Mouse (Mus musculus): ENCODE results near the gene Cav3. TPM values are rescaled to one million over a fixed set of nuclear protein-coding genes. Genes with fewer than 3 reads are reported as not detected.

The Cav3 gene
- polyA plus RNA-seq, 1 experiment from 2014 or later: 0.86 TPM

DNA sequence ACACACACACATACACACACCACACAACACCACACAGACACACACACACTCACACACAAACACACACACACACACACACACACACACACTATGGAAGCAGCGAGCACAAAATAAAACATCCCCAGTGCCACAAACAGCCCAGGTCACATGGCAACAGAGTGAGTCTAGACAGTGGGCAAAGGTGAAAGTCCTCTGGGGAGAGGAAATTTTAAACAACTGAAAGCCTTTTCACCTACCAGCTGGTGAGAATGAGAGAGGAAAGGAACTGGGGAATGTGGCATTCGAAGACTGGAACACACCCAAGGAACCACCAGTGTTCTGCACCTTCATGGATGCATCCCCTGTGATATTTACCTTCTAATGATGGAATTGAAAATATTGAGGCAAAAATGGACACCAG, 40.2 kb downstream of the Cav3 start:
- H3K27me3 ChIP-seq (ENCODE audit: control insufficient read depth, insufficient read depth, low read length): no peaks in the 10 kb centered on the region
- no peaks in the 10 kb centered on the region for H3K36me3 ChIP-seq (ENCODE audit: control insufficient read depth, insufficient read depth, low read length)
- H3K4me2 ChIP-seq (ENCODE audit: low read depth): no peak overlapping the region
- no peaks in the 10 kb centered on the region for H3K9me3 ChIP-seq (ENCODE audit: control insufficient read depth, low read length)
- no peak overlapping the region for H3K4me3 ChIP-seq (ENCODE audit: low read depth, low read length)
- DNase-seq (ENCODE audit: low spot score) (no peak), ATAC-seq (ENCODE audit: insufficient read depth, low FRiP score, low TSS enrichment) (no peak)
- no peak overlapping the region for H3K9ac ChIP-seq (ENCODE audit: low read length)
- no peaks in the 10 kb centered on the region for H3K4me1 ChIP-seq (ENCODE audit: control insufficient read depth, insufficient read depth, low read length)
- no peak overlapping the region for H3K27ac ChIP-seq (ENCODE audit: low read depth, low read length)
- 89% methylated on average over 2 of the region's 2 CpGs for WGBS

DNA sequence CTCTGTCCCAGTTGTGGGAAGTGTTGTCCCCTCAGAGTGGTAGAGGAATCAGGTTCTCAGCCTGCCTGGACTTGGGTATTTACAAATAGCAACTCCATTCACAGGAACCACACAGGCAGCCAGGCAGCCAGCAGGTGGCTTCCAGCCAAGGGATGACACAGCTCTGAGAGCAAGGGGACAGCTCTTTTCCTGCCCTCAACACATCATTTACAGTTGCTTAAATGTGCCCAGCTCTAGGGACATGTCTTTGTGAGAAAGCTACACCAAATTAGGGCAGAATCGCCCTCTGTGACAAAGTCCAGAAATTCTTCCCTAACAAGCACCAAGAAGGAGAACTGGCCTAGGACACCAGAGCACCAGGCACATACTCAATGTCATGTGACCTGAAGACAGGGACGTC, 41.9 kb downstream of the Cav3 start:
- no peak for ATAC-seq (ENCODE audit: insufficient read depth, low FRiP score, low TSS enrichment)
- WGBS: 74% methylated on average over 2 of the region's 2 CpGs

DNA sequence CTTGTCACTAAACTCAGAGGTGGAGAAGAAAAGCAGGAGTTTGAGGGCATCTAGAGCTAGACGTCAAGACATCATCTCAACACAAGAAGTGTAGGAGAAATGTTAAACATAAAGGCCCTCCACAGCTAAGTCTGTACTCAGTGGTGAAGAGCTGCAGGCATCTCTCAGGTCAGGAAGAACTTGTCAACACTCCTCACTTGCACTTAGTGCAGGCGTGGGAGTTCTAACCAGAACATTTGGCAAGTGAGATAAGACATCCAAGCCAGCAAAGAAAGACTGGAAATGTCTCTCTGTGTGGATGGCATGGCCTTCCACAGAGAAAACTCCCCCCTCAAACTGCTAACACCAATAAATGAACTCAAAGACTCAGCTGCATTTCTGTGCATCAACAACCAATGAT, 48.3 kb downstream of the Cav3 start:
- Histone ChIP-seq H3K27ac (ENCODE audit: low read depth, low read length) (no peak overlapping the region), H3K9me3 (ENCODE audit: control insufficient read depth, low read length) (no peaks in the 10 kb centered on the region), H3K9ac (ENCODE audit: low read length) (no peak overlapping the region), H3K27me3 (ENCODE audit: control insufficient read depth, insufficient read depth, low read length) (peaks cover 3% of the 10 kb centered on the region; the same call in 1 of the 2 replicates), H3K4me3 (ENCODE audit: low read depth, low read length) (no peak overlapping the region), H3K4me1 (ENCODE audit: control insufficient read depth, insufficient read depth, low read length) (no peaks in the 10 kb centered on the region), H3K36me3 (ENCODE audit: control insufficient read depth, insufficient read depth, low read length) (no peaks in the 10 kb centered on the region), H3K4me2 (ENCODE audit: low read depth) (no peak overlapping the region)
- DNase-seq (ENCODE audit: low spot score): no peak
- 80% methylated on average over 2 of the region's 2 CpGs for WGBS
- ATAC-seq (ENCODE audit: insufficient read depth, low FRiP score, low TSS enrichment): no peak

More for the DNA sequence above, 41.9 kb downstream of the Cav3 start:
- Histone ChIP-seq H3K4me2 (ENCODE audit: low read depth) (no peak overlapping the region), H3K4me3 (ENCODE audit: low read depth, low read length) (no peak overlapping the region), H3K27ac (ENCODE audit: low read depth, low read length) (no peak overlapping the region), H3K36me3 (ENCODE audit: control insufficient read depth, insufficient read depth, low read length) (no peaks in the 10 kb centered on the region), H3K4me1 (ENCODE audit: control insufficient read depth, insufficient read depth, low read length) (no peaks in the 10 kb centered on the region), H3K27me3 (ENCODE audit: control insufficient read depth, insufficient read depth, low read length) (no peaks in the 10 kb centered on the region), H3K9ac (ENCODE audit: low read length) (no peak overlapping the region), H3K9me3 (ENCODE audit: control insufficient read depth, low read length) (no peaks in the 10 kb centered on the region)
- no peak for DNase-seq (ENCODE audit: low spot score)

DNA sequence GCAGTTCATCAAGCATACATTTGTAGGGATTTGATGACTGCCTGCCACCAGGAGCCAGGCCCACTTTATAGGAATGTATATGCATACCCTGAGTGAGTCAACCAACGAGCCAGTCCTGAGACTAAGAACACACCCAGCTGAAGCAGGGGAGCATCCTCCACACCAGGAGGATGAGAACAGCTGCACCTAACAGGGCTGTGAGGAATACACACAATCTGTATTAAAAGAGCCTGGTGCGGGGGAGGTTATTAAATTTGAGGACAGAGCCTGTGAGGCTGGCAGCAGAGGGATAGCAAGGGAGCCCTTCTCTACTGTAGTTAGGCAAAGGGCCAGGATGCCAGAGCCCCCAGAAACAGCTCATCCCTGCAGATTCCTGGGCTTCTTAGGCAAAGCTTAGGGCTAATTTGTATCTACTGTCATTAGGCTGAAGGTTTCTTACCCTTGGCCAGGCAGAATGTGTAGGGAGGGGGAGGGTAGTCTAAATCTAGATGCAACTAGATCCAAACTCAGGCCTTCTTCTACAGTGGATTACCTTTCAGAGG, 50.4 kb downstream of the Cav3 start:
- H3K9me3 ChIP-seq (ENCODE audit: control insufficient read depth, low read length): no peaks in the 10 kb centered on the region
- DNase-seq (ENCODE audit: low spot score) (no peak), ATAC-seq (ENCODE audit: insufficient read depth, low FRiP score, low TSS enrichment) (no peak)
- H3K4me2 ChIP-seq (ENCODE audit: low read depth): no peak overlapping the region
- WGBS: 61% methylated on average over 2 of the region's 2 CpGs
- no peak overlapping the region for H3K4me3 ChIP-seq (ENCODE audit: low read depth, low read length)
- H3K27me3 ChIP-seq (ENCODE audit: control insufficient read depth, insufficient read depth, low read length): peaks cover 10% of the 10 kb centered on the region; the same call in 1 of the 2 replicates
- H3K27ac ChIP-seq (ENCODE audit: low read depth, low read length): no peak overlapping the region
- no peaks in the 10 kb centered on the region for H3K36me3 ChIP-seq (ENCODE audit: control insufficient read depth, insufficient read depth, low read length)
- H3K4me1 ChIP-seq (ENCODE audit: control insufficient read depth, insufficient read depth, low read length): no peaks in the 10 kb centered on the region
- H3K9ac ChIP-seq (ENCODE audit: low read length): no peak overlapping the region

DNA sequence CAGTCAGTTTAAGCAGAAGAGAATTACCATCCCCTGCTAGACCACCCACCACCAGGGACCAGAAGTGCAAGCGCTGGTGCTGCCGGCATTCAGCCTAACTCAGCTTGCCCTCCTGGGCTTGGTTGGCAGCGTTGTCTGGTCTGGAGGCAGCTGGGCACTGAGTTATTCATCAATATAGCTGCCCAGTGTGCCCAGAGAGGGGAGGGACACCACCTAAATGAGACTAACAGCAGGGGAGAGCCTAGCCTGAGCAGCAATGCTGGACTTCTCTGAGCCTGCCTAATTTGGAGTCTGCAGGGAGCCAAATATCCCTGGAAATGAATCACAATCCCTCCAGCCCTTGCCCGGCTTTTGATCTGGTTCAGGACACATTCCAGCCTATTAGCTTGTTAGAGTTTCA, 51.0 kb downstream of the Cav3 start:
- DNase-seq (ENCODE audit: low spot score) (no peak), ATAC-seq (ENCODE audit: insufficient read depth, low FRiP score, low TSS enrichment) (no peak)
- H3K27me3 ChIP-seq (ENCODE audit: control insufficient read depth, insufficient read depth, low read length): peaks cover 10% of the 10 kb centered on the region; the same call in 1 of the 2 replicates
- H3K4me1 ChIP-seq (ENCODE audit: control insufficient read depth, insufficient read depth, low read length): no peaks in the 10 kb centered on the region
- 14% methylated on average over 4 of the region's 4 CpGs for WGBS
- H3K27ac ChIP-seq (ENCODE audit: low read depth, low read length): no peak overlapping the region
- H3K4me2 ChIP-seq (ENCODE audit: low read depth): no peak overlapping the region
- H3K4me3 ChIP-seq (ENCODE audit: low read depth, low read length): no peak overlapping the region
- no peak overlapping the region for H3K9ac ChIP-seq (ENCODE audit: low read length)
- H3K36me3 ChIP-seq (ENCODE audit: control insufficient read depth, insufficient read depth, low read length): no peaks in the 10 kb centered on the region
- no peaks in the 10 kb centered on the region for H3K9me3 ChIP-seq (ENCODE audit: control insufficient read depth, low read length)

DNA sequence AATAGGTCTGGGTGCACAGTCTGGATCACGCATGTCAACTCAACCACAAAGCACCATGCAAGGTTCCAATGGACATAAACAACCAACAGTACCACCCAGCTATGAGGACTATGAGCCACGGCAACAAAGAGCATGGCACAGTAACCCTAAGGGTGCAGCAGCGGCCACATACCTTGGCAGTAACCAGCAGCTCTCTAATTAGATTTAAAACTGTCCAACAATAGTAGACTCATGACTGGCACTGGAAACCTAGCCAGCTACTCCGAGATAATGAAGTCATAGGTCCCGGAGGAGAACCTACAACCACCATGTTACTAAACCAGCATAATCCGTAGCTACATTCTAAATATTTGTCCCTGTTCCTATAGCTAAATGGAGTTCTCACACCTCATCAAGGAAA, 55.3 kb downstream of the Cav3 start:
- peaks cover 18% of the 10 kb centered on the region; the same call in 1 of the 2 replicates for H3K27me3 ChIP-seq (ENCODE audit: control insufficient read depth, insufficient read depth, low read length)
- no peak overlapping the region for H3K4me3 ChIP-seq (ENCODE audit: low read depth, low read length)
- no peak overlapping the region for H3K9ac ChIP-seq (ENCODE audit: low read length)
- no peak overlapping the region for H3K4me2 ChIP-seq (ENCODE audit: low read depth)
- H3K9me3 ChIP-seq (ENCODE audit: control insufficient read depth, low read length): no peaks in the 10 kb centered on the region
- H3K4me1 ChIP-seq (ENCODE audit: control insufficient read depth, insufficient read depth, low read length): 0 out of 2 replicates have a peak, but pooled peaks cover 3% of the 10 kb centered on the region
- 94% methylated on average over 6 of the region's 6 CpGs for WGBS
- DNase-seq (ENCODE audit: low spot score): no peak
- H3K27ac ChIP-seq (ENCODE audit: low read depth, low read length): no peak overlapping the region
- no peak for ATAC-seq (ENCODE audit: insufficient read depth, low FRiP score, low TSS enrichment)
- no peaks in the 10 kb centered on the region for H3K36me3 ChIP-seq (ENCODE audit: control insufficient read depth, insufficient read depth, low read length)

DNA sequence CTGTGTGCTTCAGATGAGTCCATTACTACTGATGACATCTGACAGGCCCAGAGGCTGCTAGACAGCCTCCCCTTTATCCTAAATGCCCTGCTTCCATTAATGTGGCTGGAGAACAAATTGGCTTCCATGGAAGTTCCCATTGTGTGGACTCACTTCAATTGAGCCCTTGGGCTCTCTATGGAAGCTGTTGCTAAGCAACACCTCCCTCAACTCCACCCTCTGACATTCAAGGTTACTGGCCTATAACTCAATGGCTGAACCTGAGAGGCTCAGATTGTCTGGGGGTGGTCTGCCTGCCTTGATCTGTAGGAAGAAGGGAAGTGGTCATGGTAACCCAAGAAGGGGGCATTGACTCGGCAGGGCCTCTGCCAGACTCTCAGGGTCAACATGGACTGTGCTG, 57.2 kb downstream of the Cav3 start:
- ATAC-seq (ENCODE audit: insufficient read depth, low FRiP score, low TSS enrichment) (peak; percentile 67), DNase-seq (ENCODE audit: low spot score) (peak; percentile 60)
- Histone ChIP-seq H3K27me3 (ENCODE audit: control insufficient read depth, insufficient read depth, low read length) (peaks cover 22% of the 10 kb centered on the region; the same call in 1 of the 2 replicates), H3K4me1 (ENCODE audit: control insufficient read depth, insufficient read depth, low read length) (0 out of 2 replicates have a peak, but pooled peaks cover 3% of the 10 kb centered on the region), H3K27ac (ENCODE audit: low read depth, low read length) (no peak overlapping the region), H3K36me3 (ENCODE audit: control insufficient read depth, insufficient read depth, low read length) (no peaks in the 10 kb centered on the region), H3K4me3 (ENCODE audit: low read depth, low read length) (no peak overlapping the region), H3K4me2 (ENCODE audit: low read depth) (no peak overlapping the region), H3K9ac (ENCODE audit: low read length) (no peak overlapping the region), H3K9me3 (ENCODE audit: control insufficient read depth, low read length) (no peaks in the 10 kb centered on the region)
- 43% methylated on average over 1 of the region's 1 CpGs for WGBS

DNA sequence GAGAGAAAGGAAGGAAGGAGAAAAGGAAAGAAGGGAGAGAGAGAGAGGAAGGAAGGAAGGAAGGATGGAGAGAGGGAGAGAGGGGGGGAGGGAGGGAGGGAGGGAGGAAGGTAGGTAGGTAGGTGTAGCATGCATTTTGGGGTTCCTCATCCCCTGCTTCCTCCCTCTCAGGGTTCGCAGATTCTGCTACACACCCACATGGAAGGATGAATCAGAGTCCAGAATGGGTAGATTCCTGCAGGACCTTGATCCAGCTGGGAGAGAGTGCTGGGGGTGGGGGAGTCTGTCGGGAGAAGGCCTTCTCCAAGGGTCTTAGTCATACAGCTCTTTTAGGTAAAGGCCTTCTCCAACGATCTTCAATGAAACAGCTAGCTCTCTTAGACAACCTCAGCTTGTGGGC, 58.3 kb downstream of the Cav3 start:
- peaks cover 22% of the 10 kb centered on the region; the same call in 1 of the 2 replicates for H3K27me3 ChIP-seq (ENCODE audit: control insufficient read depth, insufficient read depth, low read length)

DNA sequence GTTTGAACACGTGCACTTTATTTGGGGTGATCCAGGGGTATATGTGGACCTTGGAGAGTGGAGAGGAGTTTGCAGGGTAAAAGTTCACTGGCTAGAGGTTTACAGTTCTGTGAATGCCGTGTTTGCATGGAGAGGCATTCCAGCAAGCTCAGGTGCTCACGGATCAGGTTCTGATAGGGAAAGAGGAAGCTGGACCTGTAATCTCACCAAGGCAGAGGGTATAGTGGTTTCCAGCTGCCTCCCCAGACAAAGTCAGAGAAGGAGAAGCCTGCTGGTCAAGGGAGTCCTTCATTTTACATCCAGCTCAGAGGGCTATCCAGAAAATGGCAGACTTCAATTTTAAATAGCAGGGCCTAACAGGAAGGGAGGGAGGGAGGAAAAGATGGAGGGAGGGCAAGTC, 58.7 kb downstream of the Cav3 start:
- H3K36me3 ChIP-seq (ENCODE audit: control insufficient read depth, insufficient read depth, low read length): no peaks in the 10 kb centered on the region
- 81% methylated on average over 3 of the region's 3 CpGs for WGBS
- H3K4me2 ChIP-seq (ENCODE audit: low read depth): no peak overlapping the region
- 0 out of 2 replicates have a peak, but pooled peaks cover 3% of the 10 kb centered on the region for H3K4me1 ChIP-seq (ENCODE audit: control insufficient read depth, insufficient read depth, low read length)
- peaks cover 21% of the 10 kb centered on the region; the same call in 1 of the 2 replicates for H3K27me3 ChIP-seq (ENCODE audit: control insufficient read depth, insufficient read depth, low read length)
- no peak for DNase-seq (ENCODE audit: low spot score)
- H3K4me3 ChIP-seq (ENCODE audit: low read depth, low read length): no peak overlapping the region
- no peak for ATAC-seq (ENCODE audit: insufficient read depth, low FRiP score, low TSS enrichment)
- no peak overlapping the region for H3K27ac ChIP-seq (ENCODE audit: low read depth, low read length)
- no peaks in the 10 kb centered on the region for H3K9me3 ChIP-seq (ENCODE audit: control insufficient read depth, low read length)
- H3K9ac ChIP-seq (ENCODE audit: low read length): no peak overlapping the region

More for the DNA sequence above, 58.3 kb downstream of the Cav3 start:
- Histone ChIP-seq H3K36me3 (ENCODE audit: control insufficient read depth, insufficient read depth, low read length) (no peaks in the 10 kb centered on the region), H3K9me3 (ENCODE audit: control insufficient read depth, low read length) (no peaks in the 10 kb centered on the region), H3K4me1 (ENCODE audit: control insufficient read depth, insufficient read depth, low read length) (0 out of 2 replicates have a peak, but pooled peaks cover 3% of the 10 kb centered on the region), H3K4me3 (ENCODE audit: low read depth, low read length) (no peak overlapping the region), H3K27ac (ENCODE audit: low read depth, low read length) (no peak overlapping the region), H3K9ac (ENCODE audit: low read length) (no peak overlapping the region), H3K4me2 (ENCODE audit: low read depth) (no peak overlapping the region)
- WGBS: 75% methylated on average over 3 of the region's 3 CpGs
- DNase-seq (ENCODE audit: low spot score) (no peak), ATAC-seq (ENCODE audit: insufficient read depth, low FRiP score, low TSS enrichment) (no peak)

All from neural tube, embryonic 11.5 days (tissue).